Mouse (Mus musculus) erythroblast, embryonic 14.5 days (primary cell): Measurements from ENCODE around the gene 1700037H04Rik.

Experiments used
- GATA1 ChIP-seq: IDR thresholded peaks from 2 replicates; pipeline ENCODE4 v1.6.1; 2012; ENCODE audit warnings: low read length, inconsistent platforms, mixed read lengths
- TAL1 ChIP-seq: IDR thresholded peaks from 3 replicates; pipeline ENCODE4 v1.6.1; 2012; ENCODE audit warnings: low read length, inconsistent platforms, mixed read lengths

DNA sequence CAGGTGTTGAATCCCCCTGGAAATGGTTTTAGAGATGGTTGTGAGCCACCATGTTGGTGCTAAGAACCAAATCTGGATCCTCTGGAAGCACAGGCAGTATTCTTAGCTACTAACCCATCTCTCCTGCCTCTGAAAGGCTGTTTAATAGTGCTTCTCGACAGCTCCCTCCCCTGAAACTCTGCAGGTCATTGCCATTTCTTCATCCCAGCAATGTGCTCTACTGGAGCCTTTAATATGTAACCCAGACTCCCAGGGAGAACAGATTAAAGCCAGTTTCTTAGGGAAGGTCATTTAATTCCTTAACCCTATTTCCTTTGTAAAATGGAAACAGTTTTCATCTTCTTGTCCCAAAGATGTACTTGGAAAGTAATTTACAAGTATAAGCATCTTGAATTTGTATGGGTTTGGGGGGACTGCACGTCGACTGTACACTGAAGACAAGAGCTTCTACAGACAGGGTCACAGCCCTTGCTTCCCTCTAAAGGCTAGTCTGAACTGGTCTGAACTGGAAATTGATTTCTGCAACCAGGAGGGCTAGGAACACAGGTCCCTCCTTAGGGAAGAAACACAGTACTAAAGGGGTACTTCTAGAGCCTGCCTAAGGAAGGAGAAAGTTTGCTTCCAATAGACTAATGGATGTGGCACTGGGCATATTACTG lies 15.5 kb upstream of the 1700037H04Rik start:
- TF ChIP-seq GATA1, result no peak
- TF ChIP-seq TAL1, result no peak
